Mouse (Mus musculus) urinary bladder, postnatal 14 days (tissue): ENCODE data around the gene Ttll7.

ENCODE experiments used
- DNase-seq: peaks from one replicate; pipeline ENCODE4 v3.0.0; 2021; ENCODE audit warnings: low spot score

Gene Ttll7

GRCm38 (mm10) chr3:146851966-146852891, at the start of gene Ttll7:
Gene Ttll7, plus strand, starts transcription at chr3:146852367.
- peak; percentile 77 for DNase-seq

GRCm38 (mm10) chr3:146812041-146812878, 39.9 kb upstream of the Ttll7 start:
- DNase-seq, result peak; percentile 44

- peak; percentile 88 for DNase-seq
These were observed 39.2 kb upstream of the Ttll7 start, which contains the start of gene Prkacb for GRCm38 (mm10) chr3:146812901-146813393. Gene Prkacb, minus strand, starts transcription at chr3:146812990.

- no peak for DNase-seq
These were observed 38.5 kb upstream of the Ttll7 start for GRCm38 (mm10) chr3:146813624-146814023.

GRCm38 (mm10) chr3:146820718-146821117, 31.4 kb upstream of the Ttll7 start:
- DNase-seq, result no peak

GRCm38 (mm10) chr3:146842766-146843165, 9.4 kb upstream of the Ttll7 start:
- no peak for DNase-seq

GRCm38 (mm10) chr3:146843470-146843869, 8.7 kb upstream of the Ttll7 start:
- no peak for DNase-seq

GRCm38 (mm10) chr3:146846237-146846636, 5.9 kb upstream of the Ttll7 start:
- no peak for DNase-seq

- DNase-seq, result no peak
These were observed 4.1 kb upstream of the Ttll7 start for GRCm38 (mm10) chr3:146848112-146848511.

- no peak for DNase-seq
These were observed 2.8 kb upstream of the Ttll7 start for GRCm38 (mm10) chr3:146849360-146849759.

GRCm38 (mm10) chr3:146854473-146855087, 2.4 kb downstream of the Ttll7 start:
- DNase-seq, result no peak

- no peak for DNase-seq
These were observed 5.2 kb downstream of the Ttll7 start for GRCm38 (mm10) chr3:146857373-146857772.

GRCm38 (mm10) chr3:146860308-146860707, 8.1 kb downstream of the Ttll7 start:
- DNase-seq, result no peak

GRCm38 (mm10) chr3:146866563-146866962, 14.4 kb downstream of the Ttll7 start:
- no peak for DNase-seq

GRCm38 (mm10) chr3:146871954-146872353, 19.8 kb downstream of the Ttll7 start:
- DNase-seq, result no peak

GRCm38 (mm10) chr3:146875929-146876328, 23.8 kb downstream of the Ttll7 start:
- no peak for DNase-seq

GRCm38 (mm10) chr3:146893931-146894330, 41.8 kb downstream of the Ttll7 start:
- DNase-seq, result no peak

GRCm38 (mm10) chr3:146896581-146896980, 44.4 kb downstream of the Ttll7 start:
- no peak for DNase-seq

GRCm38 (mm10) chr3:146900094-146900493, 47.9 kb downstream of the Ttll7 start:
- DNase-seq, result no peak

GRCm38 (mm10) chr3:146901729-146902128, 49.6 kb downstream of the Ttll7 start:
- DNase-seq, result no peak

GRCm38 (mm10) chr3:146905606-146906005, 53.4 kb downstream of the Ttll7 start:
- no peak for DNase-seq

- no peak for DNase-seq
These were observed 56.8 kb downstream of the Ttll7 start for GRCm38 (mm10) chr3:146908922-146909321.
